8 mouse cellular contexts compared by ENCODE assay signal in the genomic region with DNA sequence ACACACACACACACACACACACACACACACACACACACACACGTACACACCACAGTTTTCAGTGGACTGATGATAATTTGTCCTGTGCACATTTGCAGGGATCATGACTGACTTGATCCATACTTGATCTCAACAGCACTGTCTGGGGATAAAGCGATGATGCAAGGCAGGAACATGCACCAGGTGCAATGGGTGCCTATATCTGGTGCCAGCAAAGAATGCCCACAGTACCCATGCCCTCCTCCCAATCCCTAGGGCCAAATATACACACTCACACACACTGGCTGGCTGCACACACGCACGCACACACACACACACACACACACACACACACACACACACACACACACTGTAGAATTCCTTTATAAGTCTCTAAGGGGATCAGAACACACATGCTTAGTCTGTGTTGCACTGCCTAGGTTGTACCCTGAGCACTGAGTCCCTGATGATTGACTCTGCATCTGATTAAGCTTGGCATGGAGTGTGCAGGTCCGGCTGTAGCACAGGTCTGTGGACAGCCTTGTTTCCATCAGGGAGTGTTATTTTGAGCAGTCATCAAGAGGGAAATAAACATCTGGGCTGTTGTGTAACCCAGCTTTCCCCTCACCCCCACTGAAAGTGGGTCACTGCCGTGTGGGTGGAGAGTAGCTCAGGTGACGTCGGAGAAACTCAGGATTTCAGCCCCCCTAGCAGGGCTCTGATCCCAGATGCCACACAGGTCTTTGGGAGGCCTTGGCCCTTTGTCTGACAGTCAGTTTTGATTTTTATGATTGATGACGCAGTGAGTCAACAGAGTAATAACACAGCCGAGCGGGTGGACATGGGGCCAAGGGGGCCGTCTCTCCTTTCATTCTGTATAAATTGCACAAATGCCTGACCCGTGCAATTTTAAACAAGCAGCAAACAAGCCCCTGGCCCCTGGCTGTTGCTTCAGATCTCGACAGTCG.
DNase-seq lines count a peak whose midpoint lies in the region; ATAC-seq lines count a peak whose summit lies in the region.

No protein-coding gene starts in this region.

- DNase-seq in gastrocnemius, adult 18-20 months (ENCODE audit: low spot score): peak; percentile 3
- DNase-seq in gastrocnemius, postnatal 4 days (ENCODE audit: low spot score in 2 of 2): no peak
- peak; percentile 70 to 71 for DNase-seq in adrenal gland, postnatal 36 days
- DNase-seq in kidney, adult 8-10 months: peak; percentile 10 to 55
- peak; percentile 10 for DNase-seq in mesoderm, embryonic 11.5 days (ENCODE audit: low read depth, low spot score)
- DNase-seq in heart, postnatal 4 days: no peak
- no peak for DNase-seq in ovary, postnatal 36 days (ENCODE audit: low spot score)

- ATAC-seq in CD4-positive, CD25-positive, alpha-beta regulatory T cell, adult 4 months: no peak

Comparison
In these comparisons a context has a peak if more than half of its experiments do, and no peak if none do; other contexts are left out.
1. DNase-seq: peak in gastrocnemius, adult 18-20 months (single experiment), adrenal gland, postnatal 36 days (2 of 2), kidney, adult 8-10 months (2 of 2) and mesoderm, embryonic 11.5 days (single experiment); none in gastrocnemius, postnatal 4 days (0 of 2), heart, postnatal 4 days (single experiment) and ovary, postnatal 36 days (single experiment).